Mouse (Mus musculus): ENCODE measurements around the gene Tesc. TPM values are rescaled to one million over a fixed set of nuclear protein-coding genes. Genes with fewer than 3 reads are reported as not detected.

Tesc gene
- total and polyA plus RNA-seq, 3 experiments = 0.34 to 0.80 TPM; not detected in 1

- no peak for TF ChIP-seq USF2 (conservative IDR thresholded peaks at IDR 0.05; ENCODE audit: low read depth, low read length)
- TF ChIP-seq ELF1 (IDR thresholded peaks at IDR 0.05; ENCODE audit: low read depth, low read length) = no peak
- no peak for TF ChIP-seq GABPA (IDR thresholded peaks at IDR 0.05; ENCODE audit: insufficient replicate concordance, low read depth, low read length)
- TF ChIP-seq SIN3A (IDR thresholded peaks at IDR 0.05; ENCODE audit: low read length) = no peak
- TF ChIP-seq CHD2 (IDR thresholded peaks at IDR 0.05; ENCODE audit: low read length) = no peak
- no peak for TF ChIP-seq ZC3H11A (IDR thresholded peaks at IDR 0.05; ENCODE audit: low read depth, low read length)
- TF ChIP-seq JUN (IDR thresholded peaks at IDR 0.05; ENCODE audit: insufficient read depth, low read depth, low read length) = no peak
- no peak for TF ChIP-seq PAX5 (IDR thresholded peaks at IDR 0.05; ENCODE audit: low read length)
- no peak for TF ChIP-seq TBP (conservative IDR thresholded peaks at IDR 0.05; ENCODE audit: low read depth, low read length)
- TF ChIP-seq TCF12 (IDR thresholded peaks at IDR 0.05; ENCODE audit: low read depth, low read length) = no peak
- TF ChIP-seq MXI1 (IDR thresholded peaks at IDR 0.05; ENCODE audit: low read depth, low read length) = no peak
- TF ChIP-seq EP300 (IDR thresholded peaks at IDR 0.05; ENCODE audit: low read length) = no peak
- TF ChIP-seq NRF1 (IDR thresholded peaks at IDR 0.05; ENCODE audit: low read depth, low read length) = no peak
- TF ChIP-seq ZKSCAN1 (IDR thresholded peaks at IDR 0.05; ENCODE audit: borderline replicate concordance, low read depth, low read length) = no peak
- no peak for TF ChIP-seq ETS1 (conservative IDR thresholded peaks at IDR 0.05; ENCODE audit: low read depth, low read length)
- TF ChIP-seq ZNF384 (IDR thresholded peaks at IDR 0.05; ENCODE audit: low read depth, low read length) = no peak
- TF ChIP-seq RAD21 (IDR thresholded peaks at IDR 0.05; ENCODE audit: low read depth, low read length) = no peak
- TF ChIP-seq POLR2A (IDR thresholded peaks at IDR 0.05; ENCODE audit: low read depth, low read length) = no peak
- TF ChIP-seq RCOR1 (conservative IDR thresholded peaks at IDR 0.05; ENCODE audit: low read depth, low read length) = no peak
- TF ChIP-seq SMC3 (IDR thresholded peaks at IDR 0.05; ENCODE audit: low read depth, low read length) = no peak
- H3K4me2 ChIP-seq (ENCODE audit: insufficient read depth, low read depth, poor library complexity, severe bottlenecking) = no peak overlapping the region
- H3K79me2 ChIP-seq (replicated peaks; ENCODE audit: control insufficient read depth, extremely low read depth, insufficient read depth, poor library complexity, severe bottlenecking) = no peaks in the 10 kb centered on the region
- no peaks in the 10 kb centered on the region for H3K9me3 ChIP-seq (replicated peaks; ENCODE audit: low read length)
- H3K27me3 ChIP-seq (replicated peaks) = peaks cover 7% of the 10 kb centered on the region
- DNase-seq (ENCODE audit: extremely low read depth) = no peak
- no peak overlapping the region for H3K27ac ChIP-seq (ENCODE audit: insufficient read depth, low read depth)
- no peaks in the 10 kb centered on the region for H3K36me3 ChIP-seq (replicated peaks in 1 of 2; ENCODE audit: control insufficient read depth in 1 of 2, insufficient read depth in 1 of 2, low read length in 1 of 2)
- dilution Hi-C loops (cut with MboI; ENCODE audit: extremely low pct_ligation_motif_present, extremely low pct_unique_long_range_greater_than_20kb, low sequenced_read_pairs) (no loop called here), in situ Hi-C loops (cut with MboI; ENCODE audit: low pct_ligation_motif_present, low pct_unique_long_range_greater_than_20kb, low sequenced_read_pairs) (no loop called here)
- H3K4me1 ChIP-seq (ENCODE audit: control insufficient read depth in 1 of 2, insufficient read depth in 2 of 2) = no peaks in the 10 kb centered on the region
- H3K9ac ChIP-seq (ENCODE audit: insufficient read depth, low read depth) = no peak overlapping the region
- no peak overlapping the region for H3K4me3 ChIP-seq (replicated peaks in 1 of 3; ENCODE audit: low read depth in 2 of 3, low read length in 2 of 3, poor library complexity in 1 of 3)
Measured at GRCm38 (mm10) chr5:118017527-118017926, 10.0 kb upstream of the Tesc start.

- Histone ChIP-seq H3K36me3 (replicated peaks in 1 of 2; ENCODE audit: control insufficient read depth in 1 of 2, insufficient read depth in 1 of 2, low read length in 1 of 2) (no peaks in the 10 kb centered on the region), H3K27ac (ENCODE audit: insufficient read depth, low read depth) (no peak overlapping the region), H3K79me2 (replicated peaks; ENCODE audit: control insufficient read depth, extremely low read depth, insufficient read depth, poor library complexity, severe bottlenecking) (no peaks in the 10 kb centered on the region), H3K4me2 (ENCODE audit: insufficient read depth, low read depth, poor library complexity, severe bottlenecking) (no peak overlapping the region), H3K4me3 (replicated peaks in 1 of 3; ENCODE audit: low read depth in 2 of 3, low read length in 2 of 3, poor library complexity in 1 of 3) (no peak overlapping the region), H3K9ac (ENCODE audit: insufficient read depth, low read depth) (no peak overlapping the region), H3K27me3 (replicated peaks) (peaks cover 7% of the 10 kb centered on the region), H3K4me1 (ENCODE audit: control insufficient read depth in 1 of 2, insufficient read depth in 2 of 2) (no peaks in the 10 kb centered on the region), H3K9me3 (replicated peaks; ENCODE audit: low read length) (no peaks in the 10 kb centered on the region)
- dilution Hi-C loops (cut with MboI; ENCODE audit: extremely low pct_ligation_motif_present, extremely low pct_unique_long_range_greater_than_20kb, low sequenced_read_pairs) = no loop called here
- in situ Hi-C loops (cut with MboI; ENCODE audit: low pct_ligation_motif_present, low pct_unique_long_range_greater_than_20kb, low sequenced_read_pairs) = no loop called here
- DNase-seq (ENCODE audit: extremely low read depth) = no peak
- TF ChIP-seq SMC3 (IDR thresholded peaks at IDR 0.05; ENCODE audit: low read depth, low read length) (no peak), ZMIZ1 (IDR thresholded peaks at IDR 0.05; ENCODE audit: low read depth, low read length) (no peak), MYC (IDR thresholded peaks at IDR 0.05; ENCODE audit: low read depth, low read length) (no peak), USF2 (conservative IDR thresholded peaks at IDR 0.05; ENCODE audit: low read depth, low read length) (no peak)
Measured at GRCm38 (mm10) chr5:118019905-118020304, 7.6 kb upstream of the Tesc start.

Data from CH12.LX (cell line).